Mouse (Mus musculus) liver, embryonic 14.5 days (tissue): Measurements from ENCODE around the gene AI661453.

Source experiments
- CTCF ChIP-seq: IDR thresholded peaks from 2 replicates; pipeline ENCODE4 v1.5.1; 2016; ENCODE audit warnings: antibody characterized with exemption, low read depth, control low read depth
- EP300 ChIP-seq: IDR thresholded peaks from 2 replicates; pipeline ENCODE4 v1.6.1; 2016; ENCODE audit warnings: antibody characterized with exemption, low read depth

DNA sequence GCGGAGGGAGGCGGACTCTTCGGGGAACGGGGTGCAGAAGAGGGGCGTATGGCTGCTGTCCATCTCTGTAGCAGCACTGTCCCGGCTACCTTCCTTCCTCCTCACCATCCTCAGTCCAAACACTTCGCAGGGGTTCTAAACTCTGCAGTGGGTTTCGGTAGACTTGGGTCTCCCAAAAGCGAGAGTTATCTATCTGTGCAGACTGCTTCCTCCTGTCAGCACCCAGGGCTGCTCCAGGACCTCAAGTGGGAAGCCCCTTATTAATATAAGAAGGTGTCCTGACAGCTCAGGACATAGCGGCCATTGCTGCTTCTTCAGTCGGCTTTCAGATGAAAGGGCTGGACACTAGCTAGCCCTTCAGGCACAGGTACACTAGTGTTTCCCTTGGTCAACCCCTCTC is 28.6 kb downstream of the AI661453 start:
- TF ChIP-seq EP300 (no peak), CTCF (no peak)
